Mouse (Mus musculus): ENCODE data around the gene Sirt3.
A peak's percentile ranks its signal among the peaks of the same experiment; 100 is the strongest.

Gene Sirt3

DNA sequence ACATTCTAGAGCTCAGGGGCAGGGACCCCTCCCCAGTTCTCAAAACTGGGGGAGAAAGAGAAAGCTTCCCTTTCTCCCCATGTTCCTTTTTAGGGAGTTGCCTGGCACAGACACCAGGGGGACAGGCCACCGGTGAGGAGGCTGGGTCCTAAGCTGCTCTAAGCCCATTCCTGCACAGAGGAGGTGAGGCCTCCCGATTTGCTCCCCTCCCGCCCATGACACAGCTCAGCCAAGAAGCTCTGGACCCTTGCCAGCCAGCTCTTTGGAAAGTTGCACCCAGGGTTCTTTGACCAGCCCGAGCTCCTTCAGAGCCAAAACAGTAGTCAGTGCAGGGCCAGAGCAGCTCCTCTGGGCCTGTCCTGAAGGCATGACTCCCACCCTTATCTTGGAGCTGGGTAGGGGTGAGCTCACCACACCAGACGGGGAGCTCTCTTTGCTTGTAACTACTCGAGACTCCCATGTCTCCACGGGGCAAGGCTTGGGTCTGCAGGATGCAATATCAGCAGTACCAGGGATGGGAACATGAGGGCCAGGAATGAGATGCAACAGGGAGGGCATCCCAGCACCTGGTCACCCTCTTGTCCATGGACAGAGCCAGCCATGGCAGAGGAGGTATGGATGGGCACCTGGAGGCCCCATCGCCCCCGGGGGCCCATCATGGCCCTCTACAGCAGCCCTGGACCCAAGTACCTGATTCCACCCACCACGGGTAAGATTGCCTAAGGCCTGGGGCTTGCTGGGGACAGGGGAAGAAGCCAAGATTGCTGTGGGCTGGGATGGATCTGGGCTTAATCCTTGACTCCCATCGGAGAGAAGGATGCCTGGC is 34.1 kb downstream of the Sirt3 start, which contains the start of gene Odf3:
Gene Odf3, plus strand, starts transcription at position 51 of the 826 bp plus-strand sequence.
- no peak for DNase-seq (ENCODE audit: low read depth)

DNA sequence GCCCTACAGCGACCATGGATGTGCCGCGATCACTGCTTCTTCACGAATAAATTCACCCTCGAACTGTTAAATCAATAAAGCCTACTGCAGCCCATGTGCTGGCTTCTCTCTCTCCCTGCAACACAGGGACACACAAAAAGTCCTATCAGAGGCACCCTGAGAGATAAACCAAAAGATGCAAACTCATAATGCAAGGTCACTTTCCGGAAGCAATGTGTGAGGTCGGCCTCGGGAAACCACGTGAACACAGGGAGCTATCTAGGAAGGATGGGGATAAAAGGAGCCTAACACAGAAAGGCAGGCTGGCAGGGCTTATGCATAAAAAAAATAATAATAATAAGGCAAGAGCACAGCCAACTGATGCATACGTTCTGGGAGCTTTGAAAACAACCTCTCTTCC is 35.4 kb downstream of the Sirt3 start:
- no peak for DNase-seq (ENCODE audit: low read depth)

DNA sequence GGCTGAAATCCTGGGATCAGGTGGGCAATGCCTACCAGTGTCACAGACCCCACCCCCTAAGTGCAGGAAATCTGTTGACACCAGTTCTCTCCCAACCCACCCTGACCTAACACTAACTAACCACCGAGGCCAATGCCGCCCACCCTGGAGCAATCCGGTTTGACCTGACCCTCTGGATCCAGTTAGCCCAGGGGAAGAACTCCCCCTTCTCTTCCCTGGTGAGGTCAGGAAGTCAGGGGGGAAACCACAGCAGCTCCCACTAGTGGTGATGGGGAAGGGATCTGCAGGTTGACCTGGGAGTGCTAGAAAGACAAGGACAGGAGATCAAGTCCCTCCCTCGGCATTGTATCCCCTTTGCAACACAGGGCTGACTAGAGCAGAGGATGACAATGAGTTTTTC is 36.4 kb downstream of the Sirt3 start:
- no peak for DNase-seq (ENCODE audit: low read depth)

DNA sequence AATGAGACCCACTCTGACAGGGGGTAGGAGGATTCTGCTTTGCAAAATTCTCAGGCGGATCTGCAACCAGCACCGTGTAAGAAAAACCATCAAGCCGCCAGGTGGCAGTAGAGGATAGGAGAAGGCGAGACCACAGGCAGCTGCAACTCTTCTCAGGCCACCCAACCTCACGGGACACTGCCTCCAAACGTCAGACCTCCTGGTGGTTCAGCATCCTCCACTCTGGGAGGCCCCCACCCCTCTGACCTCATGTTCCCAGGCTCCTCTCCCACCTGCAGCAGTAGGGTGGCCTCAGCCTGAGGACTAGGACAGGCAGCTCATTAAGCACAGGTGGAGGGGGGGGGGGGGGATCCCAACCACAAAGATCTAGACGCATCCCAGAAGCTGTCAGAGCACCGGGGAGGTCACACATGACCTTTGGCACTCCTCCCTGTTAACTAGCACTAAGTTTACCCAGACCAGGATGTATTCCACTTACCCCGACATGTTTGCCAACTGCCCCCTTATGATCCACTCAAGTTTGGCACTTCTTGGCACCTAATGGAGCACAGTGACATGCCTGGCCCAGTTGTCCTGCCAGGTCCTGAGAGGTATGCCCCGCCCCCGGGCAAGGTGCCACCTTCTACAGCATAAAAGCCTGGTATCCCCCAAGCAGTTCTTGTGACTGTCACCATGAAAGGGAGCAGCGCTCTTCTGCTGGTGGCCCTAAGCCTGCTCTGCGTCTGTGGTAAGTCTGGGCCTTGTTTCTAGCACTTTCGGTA is 37.0 kb downstream of the Sirt3 start, which contains the start of gene Scgb1c1:
Gene Scgb1c1, plus strand, starts transcription at position 643 of the 761 bp plus-strand sequence.
- peak; percentile 88 for DNase-seq (ENCODE audit: low read depth)

DNA sequence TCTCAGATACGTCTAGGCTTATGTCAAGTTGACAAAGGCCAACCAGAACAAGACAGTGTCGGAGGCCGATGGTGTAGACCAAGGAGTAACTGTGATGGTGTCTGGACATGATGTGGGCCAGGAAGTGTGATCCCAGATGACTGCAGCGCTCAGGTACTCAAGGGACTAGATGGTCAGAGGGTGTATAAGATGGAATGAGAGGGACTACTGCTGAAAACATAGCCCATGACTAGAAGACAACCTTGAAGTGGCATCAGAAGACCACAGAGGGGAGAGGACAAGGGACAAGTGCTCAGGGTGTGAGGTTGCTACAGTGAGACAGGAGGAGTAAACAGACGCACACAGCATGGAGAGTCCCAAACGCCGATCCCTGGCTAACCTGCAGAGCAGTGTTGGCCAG is 38.3 kb downstream of the Sirt3 start:
- DNase-seq (ENCODE audit: low read depth) = no peak

DNA sequence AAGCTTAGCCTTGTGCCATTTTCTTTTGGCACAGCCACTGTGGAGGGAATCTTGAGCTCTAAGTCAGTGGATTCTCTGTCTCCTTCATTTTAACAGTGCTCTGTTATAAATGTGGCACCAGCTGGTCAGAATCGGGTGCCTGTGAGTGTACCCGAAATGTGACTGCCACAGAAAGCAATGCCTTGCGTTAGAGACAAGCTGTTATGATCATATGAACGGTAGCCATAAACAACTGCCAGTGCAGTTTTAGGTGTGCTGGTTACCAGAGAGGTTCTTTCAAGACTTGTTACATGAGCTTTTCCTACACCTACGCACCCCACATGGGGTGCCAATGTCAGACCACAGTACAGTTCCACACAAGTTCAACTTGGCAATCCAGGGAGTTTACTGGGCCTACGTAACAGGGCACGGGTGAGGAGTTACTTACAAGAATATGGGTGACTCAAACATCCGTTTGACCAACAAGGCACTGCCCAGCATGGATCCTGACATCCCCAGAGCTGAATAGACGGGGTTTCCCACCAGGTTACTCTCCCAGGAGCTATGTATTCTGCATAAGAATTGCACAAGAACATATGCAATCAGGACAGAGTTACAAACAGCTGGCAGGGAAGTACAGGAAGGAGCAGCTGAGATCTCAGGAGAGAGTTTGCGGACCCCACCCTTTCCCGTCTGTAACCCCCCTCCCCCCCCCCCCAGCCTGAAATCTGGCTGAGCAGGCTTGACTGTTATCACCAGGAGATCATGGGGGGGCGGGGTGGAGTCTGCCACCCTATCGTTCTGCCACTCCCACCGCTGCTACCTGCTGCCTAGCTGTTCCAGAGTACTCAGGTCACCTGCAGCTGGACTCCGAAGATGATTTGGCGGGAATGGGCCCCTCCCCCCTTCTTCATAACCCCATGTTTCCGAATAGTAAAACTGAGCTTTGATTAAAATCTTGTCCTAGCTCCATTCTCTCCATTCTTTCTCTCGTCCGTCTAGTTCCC is 41.1 kb downstream of the Sirt3 start:
- DNase-seq (ENCODE audit: low read depth) = no peak

DNA sequence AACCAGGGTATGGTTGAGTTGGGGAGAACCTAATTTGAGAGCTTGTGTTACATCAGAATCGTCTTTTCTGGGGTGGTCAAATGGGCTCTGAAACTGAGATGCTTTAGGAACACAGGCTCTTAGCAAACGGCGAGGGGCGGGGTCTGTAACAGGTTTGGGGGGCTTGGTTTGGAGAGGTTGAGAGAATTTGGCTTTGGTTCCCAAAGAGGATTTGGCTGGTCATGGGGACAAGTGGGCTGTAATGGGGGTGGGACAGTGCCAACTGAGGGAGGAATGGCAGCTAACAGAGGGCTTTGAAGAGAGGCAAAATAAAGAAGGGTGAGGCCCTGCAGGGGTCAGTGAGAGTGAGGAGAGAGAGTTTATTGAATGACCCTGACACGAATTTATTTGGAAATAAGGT is 42.6 kb downstream of the Sirt3 start:
- DNase-seq (ENCODE audit: low read depth) = no peak

DNA sequence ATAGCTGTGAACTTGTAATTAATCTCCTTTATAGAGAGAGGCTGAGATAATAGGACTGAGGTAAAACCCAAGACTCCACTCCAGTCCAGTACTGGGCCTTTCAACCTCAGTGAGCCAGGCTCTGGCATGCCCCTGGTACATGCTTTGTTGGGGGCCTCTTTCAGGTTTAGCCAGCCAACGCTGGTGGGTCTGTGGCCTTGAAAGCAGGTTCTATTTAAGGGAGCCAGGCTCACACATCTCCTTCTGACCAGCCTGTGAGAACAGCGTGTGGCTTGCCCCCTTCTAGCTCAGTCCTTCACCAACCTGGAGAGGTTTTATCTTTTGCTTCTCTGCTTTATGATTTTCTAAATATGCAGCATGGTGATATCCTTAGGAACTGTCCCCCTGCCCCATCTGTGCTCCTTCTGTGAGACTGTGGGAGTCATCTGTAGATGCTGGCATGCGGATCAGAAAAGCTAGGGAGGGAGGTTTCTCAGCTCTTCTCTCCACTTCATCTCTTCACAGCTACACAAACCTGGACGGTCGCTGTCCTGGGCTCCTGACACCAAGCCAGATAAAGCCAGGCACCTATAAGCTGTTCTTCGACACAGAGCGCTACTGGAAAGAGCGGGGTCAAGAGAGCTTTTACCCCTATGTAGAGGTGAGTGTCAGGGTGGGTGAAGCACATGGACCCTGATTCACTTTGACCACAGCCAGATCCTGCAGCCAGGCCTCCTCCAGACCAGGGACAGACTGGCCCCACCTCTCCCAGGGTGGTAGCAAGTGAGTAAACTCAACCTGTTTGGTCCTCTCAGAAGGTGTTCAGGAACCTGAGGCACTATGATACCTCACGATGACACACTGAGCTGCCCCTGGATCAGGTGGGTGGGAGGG is 45.6 kb downstream of the Sirt3 start:
- DNase-seq (ENCODE audit: low read depth) = no peak

DNA sequence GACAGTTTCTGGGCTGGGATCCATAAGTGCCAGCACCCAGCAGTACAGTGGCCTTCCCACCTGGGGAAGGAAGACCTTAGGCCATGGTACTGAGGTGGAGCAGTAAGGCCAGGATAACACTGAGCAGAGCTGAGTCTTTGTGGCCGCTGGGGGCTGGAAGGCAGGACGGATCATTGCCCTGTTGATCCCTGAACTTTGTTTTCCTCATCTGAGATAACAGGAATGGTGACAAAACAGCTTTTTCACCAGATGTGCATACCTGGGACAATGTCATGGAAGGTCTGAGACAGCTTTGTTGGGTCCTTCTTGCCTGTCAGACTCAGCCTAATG is 46.4 kb downstream of the Sirt3 start:
- no peak for DNase-seq (ENCODE audit: low read depth)

DNA sequence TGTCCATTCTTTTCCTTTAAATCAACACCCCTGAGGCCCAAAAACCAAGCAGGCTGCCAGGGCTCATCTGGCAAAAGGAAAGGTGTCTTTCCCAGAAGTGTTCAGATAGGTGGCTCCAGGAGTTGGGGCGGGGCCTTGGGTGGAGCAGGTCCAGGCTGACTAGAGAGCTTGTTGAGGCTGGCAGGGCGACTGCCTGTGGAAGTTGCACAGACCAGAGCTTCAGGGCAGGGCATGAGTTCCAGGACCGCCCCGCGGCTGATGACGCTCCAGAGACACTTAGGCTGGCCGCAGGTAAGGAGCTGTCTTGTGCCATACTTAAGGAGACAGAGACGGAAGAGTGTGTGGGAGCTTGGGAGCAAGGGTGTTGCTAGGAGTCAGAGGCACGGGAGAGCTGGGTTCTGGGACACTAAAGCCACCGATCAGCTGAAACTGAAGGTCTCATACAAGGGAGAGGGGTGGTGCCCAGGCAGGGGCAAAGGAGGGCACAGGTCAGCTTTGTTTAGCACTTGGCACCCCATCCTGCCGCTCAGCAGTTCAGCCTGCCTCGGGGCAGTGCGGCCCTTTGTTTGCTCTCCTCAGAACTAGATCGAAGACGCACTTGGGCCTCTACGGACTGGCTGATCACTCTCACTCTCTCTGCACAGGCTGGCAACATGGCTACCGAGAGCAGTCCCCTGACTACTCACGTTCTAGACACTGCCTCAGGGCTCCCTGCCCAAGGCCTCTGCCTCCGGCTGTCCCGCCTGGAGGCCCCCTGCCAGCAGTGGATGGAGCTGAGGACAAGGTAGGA is 46.9 kb downstream of the Sirt3 start, which contains the start of gene Urah:
Gene Urah, plus strand, starts transcription at position 51 of the 790 bp plus-strand sequence.
- DNase-seq (ENCODE audit: low read depth) = no peak

DNA sequence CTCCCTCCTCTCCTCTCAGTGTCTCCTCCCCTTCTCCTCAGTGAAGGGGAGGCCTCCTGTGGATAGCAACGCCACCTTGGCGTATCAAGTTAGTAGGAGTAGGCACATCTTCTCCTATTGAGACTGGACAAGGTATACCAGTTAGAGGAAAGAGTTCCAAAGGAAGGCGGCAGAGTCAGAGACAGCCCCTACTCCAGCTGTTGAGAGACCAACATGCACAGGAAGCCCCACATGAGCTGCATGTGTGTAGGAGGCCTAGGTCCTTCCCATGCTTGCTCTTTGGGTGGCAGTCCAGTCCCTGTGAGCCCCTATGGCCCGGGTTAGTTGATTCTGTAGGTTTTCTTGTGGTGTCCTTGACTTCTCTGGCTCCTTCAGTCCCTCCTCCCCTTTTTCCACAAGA is 48.8 kb downstream of the Sirt3 start:
- DNase-seq (ENCODE audit: low read depth) = no peak

DNA sequence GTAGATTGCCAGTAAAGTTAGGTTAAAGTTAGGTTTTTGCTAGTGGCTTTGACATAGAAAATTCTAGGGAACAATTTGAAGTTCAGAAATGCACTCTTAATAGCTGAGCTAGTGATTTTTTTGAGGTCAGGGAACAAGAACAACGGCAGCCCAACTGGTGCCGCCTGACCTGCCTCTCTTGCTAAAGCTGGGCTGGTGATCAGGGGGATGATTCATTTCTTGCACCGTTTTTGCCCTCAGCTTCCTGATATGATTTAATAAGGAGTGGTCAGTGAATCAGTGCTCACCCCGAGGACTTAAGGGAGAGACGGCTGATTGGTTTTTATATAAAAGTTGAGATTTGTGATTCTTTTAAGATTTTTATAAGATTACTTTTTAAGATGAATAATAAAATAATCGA is 50.7 kb downstream of the Sirt3 start:
- DNase-seq (ENCODE audit: low read depth) = no peak

DNA sequence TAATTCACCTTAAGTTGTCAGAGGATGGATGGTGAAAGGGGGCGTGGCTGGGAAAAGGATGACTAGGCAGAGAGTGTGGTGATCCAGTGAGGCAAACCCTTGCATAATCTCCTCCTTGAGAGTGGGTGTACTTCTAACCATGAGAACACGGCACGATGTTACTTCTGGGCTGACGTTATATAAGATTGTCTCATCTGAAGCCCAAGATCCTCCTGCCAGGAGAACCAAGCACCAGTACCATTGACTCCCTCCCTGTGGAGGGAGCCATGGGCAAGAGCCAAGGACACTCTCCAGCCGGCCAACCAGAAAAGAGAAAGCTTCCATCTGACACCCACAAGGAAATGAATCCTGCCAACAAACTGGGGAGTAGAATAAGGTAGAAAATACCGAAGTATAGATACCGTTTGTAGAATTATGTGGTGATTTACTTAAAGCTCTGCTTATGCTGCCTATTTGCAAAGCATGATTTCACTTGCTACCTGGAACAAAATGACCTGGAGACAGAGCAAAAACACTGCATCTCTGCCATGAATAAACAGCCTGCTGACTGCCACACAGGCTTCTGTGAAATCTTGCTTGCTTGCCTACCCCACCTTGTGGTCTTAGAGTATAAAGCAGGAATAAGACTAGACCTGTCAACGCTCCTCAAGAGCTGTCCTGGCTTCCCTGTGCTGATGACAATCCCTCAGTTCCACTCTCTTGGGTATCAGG is 53.8 kb downstream of the Sirt3 start:
- no peak for DNase-seq (ENCODE audit: low read depth)

DNA sequence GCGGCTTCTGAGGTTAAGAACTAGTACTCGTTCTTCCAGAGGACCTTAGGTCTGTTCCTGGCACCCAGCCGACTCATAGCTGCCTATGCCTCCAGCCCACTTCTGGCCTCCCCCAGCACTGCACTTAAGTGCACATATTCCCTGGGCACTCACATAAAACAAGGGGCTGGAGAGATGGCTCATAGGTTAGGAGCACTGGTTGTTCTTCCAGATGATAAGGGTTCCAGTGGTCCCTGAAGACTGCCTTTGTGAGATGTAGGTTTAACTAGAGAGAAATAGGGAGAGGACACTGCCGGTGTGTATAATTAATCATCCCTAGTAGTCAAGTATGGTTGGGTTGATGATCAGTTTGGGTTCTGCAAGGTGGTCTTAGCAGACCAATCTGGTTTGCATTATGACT is 59.4 kb downstream of the Sirt3 start:
- no peak for DNase-seq (ENCODE audit: low read depth)

DNA sequence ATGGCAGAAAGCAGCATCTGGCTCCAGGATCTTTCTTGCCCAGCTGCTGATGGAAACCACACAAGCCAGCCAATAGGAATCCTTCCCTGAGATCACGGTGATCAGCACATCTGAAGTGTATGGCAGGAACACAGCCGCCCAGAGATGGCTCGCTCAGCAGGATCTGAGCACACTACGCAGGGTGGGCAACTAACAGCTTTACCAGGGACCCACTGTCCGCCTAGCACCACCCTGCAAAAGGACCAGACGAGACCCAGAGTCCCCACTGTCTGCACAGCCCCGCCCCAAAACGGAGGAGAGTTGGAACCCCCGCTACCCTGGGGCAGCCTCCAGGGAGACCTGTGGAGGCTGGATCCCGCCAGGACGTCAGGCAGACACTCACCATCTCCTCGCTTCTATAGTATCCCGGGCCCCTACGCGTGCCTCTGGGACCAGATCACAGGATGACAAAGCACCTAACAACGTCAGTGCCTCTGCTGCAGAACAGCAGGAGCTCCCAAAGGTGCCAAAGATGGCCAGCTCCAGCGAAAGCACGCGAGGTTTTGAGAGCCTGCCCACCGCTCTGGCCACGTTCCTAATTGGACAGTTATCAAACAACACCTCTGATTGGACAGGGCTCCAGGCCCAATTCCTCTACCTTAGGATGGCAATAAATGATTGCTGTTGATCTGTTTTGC is 60.3 kb downstream of the Sirt3 start, which contains the start of gene Zfp941:
Gene Zfp941, minus strand, starts transcription at position 526 of the 677 bp plus-strand sequence.
- DNase-seq (ENCODE audit: low read depth) = no peak

DNA sequence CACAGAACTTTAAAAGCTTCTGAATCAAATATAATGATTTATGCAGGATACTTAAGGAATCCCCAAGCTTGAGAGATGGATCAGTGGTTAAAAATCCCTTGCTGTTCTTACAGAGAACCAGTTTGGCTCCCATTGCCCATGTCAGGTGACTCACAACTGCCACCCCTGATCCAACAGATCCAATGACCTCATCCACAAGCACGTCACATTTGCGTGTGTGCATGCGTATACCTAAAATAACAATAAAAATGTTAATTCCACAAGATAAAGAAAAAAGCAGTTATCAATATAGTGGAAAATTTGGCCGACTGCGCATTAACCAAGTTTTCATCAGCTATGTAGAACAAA is 60.8 kb downstream of the Sirt3 start:
- DNase-seq (ENCODE audit: low read depth) = no peak

DNA sequence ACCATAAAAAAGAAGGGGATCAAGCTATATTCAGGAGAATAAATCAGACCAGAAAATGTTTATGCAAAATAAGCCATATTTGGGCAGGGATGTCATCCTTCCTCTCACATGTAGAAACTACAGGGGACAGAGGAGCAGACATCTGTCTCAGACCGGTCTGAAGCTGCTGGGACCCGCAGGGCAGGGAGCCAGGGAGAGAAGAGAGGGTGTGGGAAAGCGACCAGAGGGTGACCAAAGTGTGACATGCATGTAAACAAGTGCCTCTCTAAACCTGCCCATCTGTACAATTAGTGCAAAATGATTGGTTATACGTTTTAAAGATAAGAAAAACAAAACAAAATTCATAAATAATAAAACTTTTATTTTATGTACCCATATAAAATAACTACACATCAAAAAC is 61.9 kb downstream of the Sirt3 start:
- DNase-seq (ENCODE audit: low read depth) = no peak

All from c-Kit-positive CD71-negative TER-119-negative erythroid progenitor cells, embryonic 14.5 days (primary cell).